Mouse (Mus musculus) liver, adult 2 months (tissue): ENCODE data around the gene Clps.

Experiments
- CTCF ChIP-seq: fragments of 200-500 bp; IDR thresholded peaks from 2 replicates; pipeline ENCODE4 v1.5.1; 2011; ENCODE audit warnings: low read depth, low read length, control low read depth
- POLR2A ChIP-seq: fragments of 200-500 bp; IDR thresholded peaks from 2 replicates; pipeline ENCODE4 v1.6.1; 2011; ENCODE audit warnings: low read length, control low read depth; ENCODE audit not compliant: insufficient read depth; ENCODE audit errors: extremely low read depth

DNA sequence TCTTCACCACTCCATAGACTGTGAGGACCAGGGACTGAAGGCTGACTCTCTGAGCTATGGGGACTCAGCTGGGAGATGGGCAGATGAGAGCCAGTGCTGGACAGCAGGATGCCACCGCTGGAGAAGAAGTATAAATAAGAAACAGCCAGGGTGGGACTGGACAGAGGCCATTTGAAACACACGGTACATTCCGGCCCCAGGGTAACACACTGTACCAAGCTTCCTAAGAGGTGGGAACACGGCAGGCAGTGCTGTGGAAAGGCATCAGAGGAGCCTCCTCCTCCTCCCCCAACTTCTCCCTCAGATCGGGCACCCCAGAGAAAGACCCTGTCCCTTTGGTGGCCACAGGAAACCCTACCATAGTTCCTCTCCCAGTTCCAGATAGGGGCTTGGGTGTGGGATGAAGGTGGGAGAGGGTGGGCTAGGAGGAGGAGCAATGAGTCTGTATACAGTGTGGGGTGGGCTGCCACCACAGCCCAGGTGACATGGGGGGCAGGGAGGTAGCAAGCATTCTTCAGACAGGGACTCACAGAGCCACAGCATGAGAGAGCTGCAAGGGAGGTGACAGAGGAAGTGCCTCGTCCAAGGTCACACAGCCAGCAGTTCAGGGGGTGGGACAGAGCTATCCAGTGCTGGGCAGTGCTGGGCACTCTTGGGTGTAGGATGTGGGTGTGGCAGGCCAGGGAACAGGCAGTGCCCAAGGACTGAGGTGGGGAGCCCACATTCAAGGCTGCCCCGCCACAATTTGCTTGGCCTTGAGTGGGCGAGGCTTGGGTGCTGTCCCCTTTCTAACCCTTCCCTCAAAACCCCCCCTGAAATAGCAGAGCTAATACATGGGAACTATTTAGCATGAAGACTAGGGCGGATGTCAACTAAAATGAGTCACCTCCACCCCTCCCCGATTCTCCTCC lies 44.9 kb downstream of the Clps start:
- TF ChIP-seq CTCF (no peak), POLR2A (no peak)
